Mouse (Mus musculus) CD4-positive, CD25-positive, alpha-beta regulatory T cell, adult 4 months (primary cell): ENCODE data around the gene Adcyap1r1. TPM values are rescaled to one million over a fixed set of nuclear protein-coding genes. Genes with fewer than 3 reads are reported as not detected.

Experiments used
- ATAC-seq: one replicate; pipeline ENCODE4 v1.8.0; 2017
- polyA plus RNA-seq, 2 experiments: library from polyadenylated mRNA; unstranded; fragments of 100-300 nt; shearing (Covaris generic); gene quantifications; one replicate each; pipeline ENCODE4 v1.2.1; 2017

The Adcyap1r1 gene
- polyA plus RNA-seq, 2 experiments from 2014 or later, result not detected

DNA sequence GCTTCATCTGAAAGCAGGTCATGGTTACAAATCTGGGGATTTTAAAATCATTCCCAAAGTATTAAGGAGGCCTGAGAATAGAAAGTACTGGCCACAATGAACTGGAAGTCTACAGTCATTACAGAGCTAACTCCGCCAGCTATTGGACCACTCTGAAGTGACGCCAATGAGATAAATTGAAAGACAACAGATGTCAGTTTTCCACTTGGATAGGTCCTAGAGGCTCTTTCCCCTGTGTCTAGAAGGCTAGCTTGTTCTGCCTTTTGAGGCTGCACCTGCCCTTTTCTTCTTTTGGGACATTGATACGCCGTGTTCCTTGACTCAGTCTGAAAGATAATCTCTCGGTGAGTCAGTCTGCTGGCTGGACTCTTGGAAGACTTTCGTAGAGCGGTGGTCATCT, 50.5 kb downstream of the Adcyap1r1 start:
- no peak for ATAC-seq

DNA sequence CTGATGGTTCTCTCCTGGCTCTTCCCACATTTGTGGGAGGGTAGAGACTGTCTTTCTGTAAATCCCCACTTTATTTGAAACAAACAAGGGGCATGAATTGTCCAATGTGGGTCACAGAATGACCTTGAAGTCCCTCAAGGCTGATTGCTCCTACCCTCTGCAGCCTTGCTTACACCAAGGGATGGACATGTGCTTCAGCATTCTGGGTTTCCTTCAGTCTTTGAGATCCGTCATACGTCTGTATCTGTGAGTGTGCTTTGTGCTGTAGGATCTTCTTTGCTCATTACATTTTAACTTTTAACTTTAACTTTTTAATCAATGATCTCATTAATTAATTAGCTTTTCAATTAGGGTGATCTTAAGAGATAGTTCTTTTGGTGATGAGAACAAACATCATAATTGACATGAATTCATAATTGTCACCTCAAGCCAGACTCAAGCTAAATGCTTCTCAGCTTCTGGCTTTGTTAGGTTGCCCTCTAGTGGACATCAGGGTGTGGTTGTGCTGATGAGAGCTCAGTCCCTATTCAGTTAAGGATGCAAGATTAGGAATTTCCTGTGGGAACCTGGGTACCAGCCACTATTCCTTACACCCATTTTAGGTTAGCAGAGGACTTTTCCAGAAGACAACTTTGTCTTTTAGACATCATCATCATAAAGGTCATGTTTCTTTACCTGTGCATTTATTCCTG, 53.2 kb downstream of the Adcyap1r1 start:
- ATAC-seq, result no peak

DNA sequence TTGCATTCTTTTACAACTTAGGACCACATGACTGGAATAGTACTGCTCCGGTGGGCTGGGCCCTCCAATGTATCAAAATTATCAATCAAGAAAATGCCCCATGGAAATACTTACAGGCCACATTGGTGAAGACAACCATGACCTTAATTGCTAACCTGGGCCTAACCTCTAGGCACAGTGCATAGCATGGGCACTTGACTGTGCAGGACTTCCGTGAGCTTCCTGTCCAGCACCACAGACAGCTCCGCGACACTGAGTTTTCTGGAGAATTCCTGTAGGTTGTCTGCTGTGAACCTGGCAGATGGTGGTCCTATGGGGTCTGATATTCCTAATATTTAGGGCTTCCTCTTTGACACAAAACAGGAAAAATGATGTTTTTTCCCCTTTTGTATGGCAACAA, 54.7 kb downstream of the Adcyap1r1 start:
- no peak for ATAC-seq

DNA sequence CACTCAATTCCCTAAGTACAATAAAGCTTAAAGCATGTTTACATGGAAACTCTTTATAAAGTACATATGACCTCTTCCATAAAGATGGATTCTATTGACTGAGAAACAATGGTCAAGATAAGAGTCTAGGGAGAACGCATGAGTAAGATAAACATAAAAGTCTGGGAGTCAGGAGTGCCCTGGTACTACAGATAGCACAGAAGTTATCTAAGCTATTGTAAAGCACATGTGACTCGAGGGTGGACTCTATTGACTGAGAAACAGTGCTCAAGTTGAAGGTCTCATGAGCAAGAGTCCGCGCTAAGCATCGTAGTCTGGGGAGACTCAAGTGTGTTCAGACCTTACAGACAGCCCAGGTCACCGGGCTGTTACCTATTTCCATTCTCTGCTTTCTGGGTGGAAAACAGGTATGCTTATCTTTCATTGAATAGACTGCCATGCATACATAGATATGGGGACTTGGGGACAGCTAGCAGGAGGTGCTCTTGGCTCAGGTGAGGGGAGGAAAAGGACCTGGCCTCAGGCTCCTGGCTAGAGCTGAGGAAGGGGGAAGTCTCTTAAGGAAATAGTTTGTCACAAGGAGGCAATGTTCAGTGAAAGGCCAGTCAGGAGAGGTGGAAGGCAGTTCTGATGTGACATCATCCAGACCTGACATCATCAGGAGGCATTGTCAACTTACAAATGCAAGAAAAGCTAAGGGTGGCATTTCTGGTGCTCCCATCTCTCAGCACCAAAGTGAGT, 57.5 kb downstream of the Adcyap1r1 start:
- no peak for ATAC-seq

DNA sequence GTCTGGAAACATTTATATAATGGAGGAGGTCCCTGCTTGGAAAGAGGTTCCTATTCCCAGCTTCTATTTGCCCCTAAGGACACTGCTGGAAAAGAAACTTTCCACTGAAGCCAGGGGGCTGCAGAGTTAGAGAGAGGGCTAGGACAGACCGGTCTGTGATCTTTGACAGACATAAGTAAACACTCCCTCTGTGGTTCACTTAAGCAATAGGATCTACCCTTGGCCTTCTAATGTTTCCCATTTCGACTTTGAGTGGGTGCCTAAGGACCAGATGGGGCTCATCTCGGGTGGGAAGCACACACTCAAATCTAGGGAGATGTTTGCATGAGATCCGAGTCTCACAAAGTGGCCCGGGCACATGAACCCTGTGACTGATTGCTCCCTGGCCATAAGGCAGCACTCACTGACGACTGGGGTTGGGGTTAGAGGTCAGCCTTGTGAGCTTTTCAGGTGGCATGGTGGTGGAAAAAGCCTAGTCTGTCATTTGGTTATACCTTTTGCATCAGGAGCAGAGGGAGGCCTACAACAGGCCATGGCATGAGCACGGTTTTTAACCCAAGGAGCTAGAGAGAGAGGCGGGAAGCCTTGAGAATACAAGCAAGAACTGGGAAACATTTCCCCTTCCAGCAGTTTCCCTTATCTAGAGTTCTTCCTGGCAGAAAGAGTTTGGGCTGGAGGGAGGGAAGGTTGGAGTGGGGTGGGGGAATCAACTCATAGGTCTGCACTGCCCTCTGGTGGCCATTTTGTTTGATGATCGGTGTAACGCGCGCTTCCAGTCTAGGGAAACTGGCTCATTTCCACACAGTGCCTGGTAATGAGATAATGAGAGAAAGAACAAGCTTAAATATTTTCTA, 59.7 kb downstream of the Adcyap1r1 start:
- no peak for ATAC-seq

DNA sequence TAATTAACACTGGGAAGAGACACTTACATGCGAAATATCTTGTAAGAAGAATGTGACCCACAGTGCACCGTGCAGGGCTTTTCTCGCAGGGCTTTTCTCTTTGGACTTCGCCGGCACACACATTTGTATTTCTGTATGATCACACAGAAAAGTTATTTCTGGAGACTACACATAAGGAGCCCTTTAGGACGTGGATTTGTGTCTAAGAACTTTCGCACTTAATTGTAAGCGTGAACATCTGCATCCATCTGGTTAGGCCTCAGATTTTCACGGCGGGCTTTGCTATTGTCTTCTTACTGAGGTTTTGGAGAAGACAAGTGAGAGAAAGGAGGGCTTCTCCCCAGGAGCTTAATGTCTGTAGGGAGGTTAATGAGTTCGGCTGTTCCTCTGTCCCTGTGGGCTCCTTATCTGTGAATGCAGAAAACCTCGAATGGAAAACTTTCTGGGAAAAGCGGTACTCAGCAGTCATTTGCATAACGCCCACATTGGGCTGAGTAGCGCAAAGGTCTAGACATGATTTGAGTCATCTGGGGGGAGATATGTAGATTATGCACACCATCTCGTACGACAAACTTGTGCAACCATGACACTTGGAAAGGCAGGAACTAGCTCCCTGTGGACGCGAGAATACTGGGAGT, 60.4 kb downstream of the Adcyap1r1 start:
- no peak for ATAC-seq

DNA sequence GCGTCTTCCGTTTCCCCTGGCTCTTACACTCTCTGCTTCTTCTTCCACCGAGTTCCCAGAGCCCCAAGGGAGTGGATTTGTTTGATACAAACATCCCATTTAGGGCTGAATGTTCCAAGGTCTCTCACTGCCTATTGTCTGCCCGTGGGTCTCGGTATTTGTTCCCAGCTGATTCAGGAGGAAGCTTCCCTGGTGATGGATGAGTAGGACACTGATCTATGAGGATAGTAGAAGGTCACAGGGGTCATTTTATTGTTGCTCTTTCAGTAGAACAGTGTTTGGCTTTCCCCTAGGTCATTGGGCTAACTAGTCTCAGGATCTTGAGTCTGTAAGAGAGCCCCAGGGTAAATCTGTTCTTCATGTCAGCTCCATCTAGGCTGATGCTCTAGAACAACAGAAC, 61.7 kb downstream of the Adcyap1r1 start:
- no peak for ATAC-seq

DNA sequence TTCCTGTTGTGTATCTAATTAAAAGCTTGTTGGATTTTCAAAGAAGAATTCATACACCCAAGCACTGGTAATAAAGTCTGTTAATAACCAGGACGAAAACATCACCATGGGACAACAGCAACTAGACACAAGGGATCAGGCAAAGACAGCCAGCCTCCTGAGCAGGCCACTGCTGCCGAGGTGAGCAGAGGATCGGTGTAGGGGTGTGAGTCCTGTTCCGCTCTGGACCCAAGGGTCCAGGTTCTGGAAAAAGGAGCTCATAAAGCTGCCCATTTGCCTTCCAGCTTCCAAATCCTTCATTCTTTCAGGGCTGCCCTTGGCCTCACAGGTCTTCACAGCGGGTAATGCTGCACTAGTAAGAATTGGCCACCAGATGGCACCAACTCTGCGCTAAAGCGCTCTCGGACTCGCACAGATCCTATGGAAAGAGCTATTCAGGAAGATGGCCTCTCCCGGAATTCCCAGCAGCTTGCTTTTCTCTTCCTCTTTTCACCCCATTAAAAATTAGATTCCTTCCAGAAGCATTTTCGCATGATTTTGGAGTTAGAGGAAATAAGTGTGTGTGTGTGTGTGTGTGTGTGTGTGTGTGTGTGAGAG, 67.9 kb downstream of the Adcyap1r1 start:
- no peak for ATAC-seq

DNA sequence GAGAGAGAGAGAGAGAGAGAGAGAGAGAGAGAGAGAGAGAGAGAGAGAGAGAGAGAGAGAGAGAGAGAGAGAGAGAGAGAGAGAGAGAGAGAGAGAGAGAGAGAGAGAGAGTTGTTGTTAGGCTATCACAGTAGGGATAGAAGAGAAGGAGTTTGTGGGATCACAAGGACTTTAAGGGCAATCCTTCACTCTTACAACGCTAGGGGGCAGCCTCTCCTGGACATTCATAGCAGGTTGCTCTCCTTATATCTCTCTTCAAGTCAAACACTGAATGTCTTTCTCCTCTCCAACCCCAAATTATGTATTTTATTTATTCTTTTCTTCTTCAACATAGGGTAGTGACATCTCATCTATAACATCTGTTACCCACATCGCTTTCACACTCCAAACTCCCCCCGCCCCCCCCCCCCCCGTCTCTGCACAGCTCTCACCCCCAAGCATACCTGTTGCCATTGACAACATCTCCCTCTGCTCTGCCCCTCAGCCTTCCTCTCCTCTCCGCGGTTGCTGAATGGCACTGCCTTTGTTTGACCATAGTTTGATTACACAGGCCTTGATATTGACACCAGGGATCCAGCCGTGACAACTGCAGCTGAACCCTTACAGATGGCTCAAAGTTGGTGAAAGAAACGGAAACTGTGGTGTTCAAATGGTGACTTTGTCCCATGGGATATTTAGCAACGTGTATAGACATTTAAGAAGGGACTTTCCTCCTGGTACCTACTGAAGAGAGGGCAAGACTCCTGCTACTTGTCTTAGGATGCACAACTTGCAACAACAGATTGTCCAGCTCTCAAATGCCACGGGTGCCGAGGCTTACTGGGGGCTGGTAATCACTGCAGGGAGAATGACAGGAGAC, 68.7 kb downstream of the Adcyap1r1 start:
- ATAC-seq, result no peak

DNA sequence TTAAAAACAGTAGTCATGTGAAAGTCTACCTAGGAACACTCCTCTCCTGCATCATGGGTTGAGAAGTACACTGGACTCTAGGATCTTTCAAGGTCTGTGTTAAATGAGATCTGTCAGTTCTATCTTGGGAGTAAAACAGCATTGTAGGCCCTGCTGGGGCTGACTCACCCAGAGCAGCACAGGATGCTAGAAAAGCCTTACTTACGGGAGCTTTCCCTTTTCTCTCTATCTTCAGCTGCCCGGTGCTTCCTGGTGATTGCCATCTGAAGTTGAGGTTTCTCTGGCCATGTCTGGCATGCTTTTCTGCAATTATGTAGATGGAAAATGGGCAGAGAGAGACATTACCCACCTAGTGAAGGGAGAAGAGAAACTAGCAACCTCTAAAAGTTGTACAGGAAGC, 84.7 kb downstream of the Adcyap1r1 start:
- no peak for ATAC-seq

DNA sequence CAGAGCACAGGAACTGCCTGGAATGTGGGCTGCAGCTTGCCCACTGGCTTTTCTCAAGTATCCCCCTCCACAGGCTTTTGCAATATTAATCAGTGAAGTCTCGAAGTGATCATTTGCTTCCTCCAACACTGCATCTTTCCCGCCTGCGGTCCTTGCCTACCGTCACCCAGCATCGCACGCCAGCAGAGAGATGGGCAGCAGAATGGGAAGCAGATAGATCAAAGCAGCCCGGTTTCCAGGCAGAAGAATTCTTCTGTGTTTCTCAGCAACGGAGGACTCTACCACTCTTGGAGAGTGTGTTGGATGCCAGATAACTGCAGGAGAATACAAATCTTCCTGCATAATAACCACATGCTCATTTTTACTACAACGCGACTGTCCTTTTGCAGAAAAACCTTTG, 87.4 kb downstream of the Adcyap1r1 start:
- ATAC-seq, result no peak

DNA sequence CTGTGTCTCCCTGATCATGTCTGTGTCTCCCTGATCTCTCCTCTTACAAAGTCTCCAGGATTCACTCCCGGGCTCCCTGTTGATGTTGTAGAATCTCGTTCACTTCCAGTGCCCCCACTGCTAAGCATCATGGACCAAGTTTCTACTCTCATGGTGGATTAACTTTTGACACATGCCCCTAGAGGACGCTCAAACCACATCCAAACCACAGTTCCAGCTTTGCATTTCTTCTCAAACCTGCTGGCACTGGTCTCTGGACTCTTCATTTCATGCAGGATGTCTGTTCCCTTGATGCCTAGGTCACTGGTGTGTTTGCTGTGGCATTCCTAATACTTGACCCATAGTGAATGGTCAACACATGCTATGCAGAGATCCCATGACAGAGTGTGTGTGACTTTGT, 90.6 kb downstream of the Adcyap1r1 start:
- ATAC-seq, result no peak

DNA sequence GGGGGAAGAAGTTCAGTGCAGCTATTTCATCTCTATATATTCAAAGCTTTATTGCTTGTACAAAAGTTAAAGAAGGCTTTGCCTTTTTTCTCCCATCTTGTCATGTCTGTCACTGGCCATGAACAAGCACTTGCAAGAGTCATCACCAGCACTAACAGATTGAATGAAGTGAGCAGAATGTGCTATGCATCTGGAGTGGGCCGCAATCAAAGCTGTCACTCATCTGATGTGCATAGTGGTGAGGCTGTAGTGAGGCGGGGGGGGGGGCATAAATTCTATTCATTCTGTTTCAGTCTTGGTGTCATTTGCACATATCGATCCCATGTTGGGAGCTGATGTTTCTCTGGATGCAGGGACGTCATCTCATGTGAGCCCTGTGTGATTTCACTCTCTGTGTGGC, 91.6 kb downstream of the Adcyap1r1 start:
- ATAC-seq, result no peak

DNA sequence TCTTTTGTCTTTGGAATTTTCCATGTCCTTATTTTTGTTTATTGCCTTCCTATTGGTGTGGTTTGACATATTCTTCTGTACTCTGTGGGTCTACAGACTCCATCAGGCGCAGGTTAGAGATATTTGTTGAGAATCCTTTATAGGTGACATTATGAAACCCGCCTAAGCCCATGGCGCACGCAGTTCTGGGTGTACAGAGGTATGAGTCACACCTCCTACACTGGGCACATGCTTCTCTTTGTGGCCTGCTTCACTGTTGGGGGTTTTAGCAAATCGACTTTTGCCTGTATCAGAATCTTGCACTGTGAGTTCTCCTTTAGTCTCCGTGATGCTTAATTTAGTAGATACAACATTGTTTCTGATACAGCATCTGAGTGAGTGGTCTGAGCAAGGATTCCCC, 97.4 kb downstream of the Adcyap1r1 start:
- ATAC-seq, result no peak

DNA sequence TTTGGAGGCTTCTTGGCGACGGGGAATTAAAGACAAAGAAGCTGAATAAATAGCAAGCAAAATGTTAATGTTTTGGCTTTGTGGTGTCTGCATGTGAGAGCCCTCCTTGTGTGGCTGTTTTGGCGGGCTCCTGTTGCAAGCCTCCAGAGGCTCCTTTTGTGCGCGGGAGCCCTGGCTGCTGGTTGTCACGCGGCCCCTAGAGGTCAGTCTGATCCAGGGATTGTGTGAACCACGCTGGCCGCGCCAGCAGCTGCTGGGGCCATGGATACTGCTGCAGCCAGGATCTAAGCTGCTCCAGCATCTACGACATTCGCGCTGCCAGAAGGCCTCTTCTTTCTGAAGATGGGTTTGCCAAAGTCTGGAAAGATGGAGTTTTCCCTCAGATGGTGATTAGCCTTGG, 99.1 kb downstream of the Adcyap1r1 start:
- no peak for ATAC-seq

Other genes with a start within 250 kb of the Adcyap1r1 start
- gene Mindy4, start 248.6 kb upstream of the Adcyap1r1 start, polyA plus RNA-seq, result under 1 TPM; 0.08 to 0.66 TPM
- gene Aqp1, start 115.5 kb upstream of the Adcyap1r1 start, polyA plus RNA-seq, result not detected
- not detected for gene Ghrhr, start 75.7 kb upstream of the Adcyap1r1 start, polyA plus RNA-seq
- gene Neurod6, start 229.3 kb downstream of the Adcyap1r1 start, polyA plus RNA-seq, result not detected